Mouse (Mus musculus): ENCODE measurements at regions not wholly inside any gene's neighbourhood (a gene's known extent, or its start where the extent isn't known, plus 50 kb on each side); places are given as distances from the start of the nearest gene placed in this dataset.

GRCm38 (mm10) chr2:28349911-28350310, 96.7 kb upstream of the Ppp1r26 start:
- no peak for DNase-seq (ENCODE audit: low read depth)

GRCm38 (mm10) chr2:28351445-28351844, 95.2 kb upstream of the Ppp1r26 start:
- DNase-seq (ENCODE audit: low read depth) = no peak

GRCm38 (mm10) chr2:28352903-28353302, 93.7 kb upstream of the Ppp1r26 start:
- no peak for DNase-seq (ENCODE audit: low read depth)

- no peak for DNase-seq (ENCODE audit: low read depth)
Observed at GRCm38 (mm10) chr2:28362199-28362598, 84.4 kb upstream of the Ppp1r26 start.

- DNase-seq (ENCODE audit: low read depth) = no peak
Observed at GRCm38 (mm10) chr2:28364623-28365022, 82.0 kb upstream of the Ppp1r26 start.

GRCm38 (mm10) chr2:28365756-28366155, 80.8 kb upstream of the Ppp1r26 start:
- no peak for DNase-seq (ENCODE audit: low read depth)

GRCm38 (mm10) chr2:28374838-28375237, 71.8 kb upstream of the Ppp1r26 start:
- DNase-seq (ENCODE audit: low read depth) = peak; percentile 41

GRCm38 (mm10) chr2:28377948-28378822, 68.4 kb upstream of the Ppp1r26 start:
- DNase-seq (ENCODE audit: low read depth) = no peak

- DNase-seq (ENCODE audit: low read depth) = no peak
Observed at GRCm38 (mm10) chr2:28382051-28382802, 64.4 kb upstream of the Ppp1r26 start.

- no peak for DNase-seq (ENCODE audit: low read depth)
Observed at GRCm38 (mm10) chr2:28384875-28385274, 61.7 kb upstream of the Ppp1r26 start.

GRCm38 (mm10) chr2:28386784-28387183, 59.8 kb upstream of the Ppp1r26 start:
- no peak for DNase-seq (ENCODE audit: low read depth)

GRCm38 (mm10) chr2:28387422-28387836, 59.2 kb upstream of the Ppp1r26 start:
- no peak for DNase-seq (ENCODE audit: low read depth)

- DNase-seq (ENCODE audit: low read depth) = no peak
Observed at GRCm38 (mm10) chr2:28387926-28388325, 58.7 kb upstream of the Ppp1r26 start.

- DNase-seq (ENCODE audit: low read depth) = no peak
Observed at GRCm38 (mm10) chr2:28389703-28390102, 56.9 kb upstream of the Ppp1r26 start.

- DNase-seq (ENCODE audit: low read depth) = no peak
Observed at GRCm38 (mm10) chr2:28395391-28395790, 51.2 kb upstream of the Ppp1r26 start.

Data from induced T-regulatory cell, adult 2 months (primary cell).